Mouse (Mus musculus) thymus, postnatal 25 days (tissue): Measurements from ENCODE around the gene Slc22a12.

Source experiments
- DNase-seq: peaks from one replicate; pipeline ENCODE4 v3.0.0; 2022

The Slc22a12 gene

GRCm38 (mm10) chr19:6513389-6514139, 29.3 kb downstream of the Slc22a12 start:
- no peak for DNase-seq

DNA sequence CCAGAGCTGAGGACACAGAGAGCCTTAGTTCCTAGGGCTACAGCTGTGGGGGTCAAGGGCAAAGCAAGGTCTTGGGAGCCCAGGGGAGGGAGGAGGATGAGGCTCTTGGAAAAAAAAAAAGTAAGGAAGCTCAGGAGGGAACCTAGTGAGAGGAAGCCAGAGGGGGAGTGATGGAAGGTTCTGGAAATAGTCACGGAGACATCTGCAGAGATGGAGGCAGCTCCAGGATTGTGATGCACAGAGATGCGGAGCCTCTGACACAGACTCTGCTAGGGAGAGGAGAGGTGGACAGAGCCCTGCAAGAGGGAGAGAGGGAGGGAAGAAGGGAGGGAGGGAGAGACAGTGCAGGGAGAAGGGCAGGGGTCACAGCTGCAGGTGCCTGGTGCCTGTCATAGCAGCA, 32.3 kb downstream of the Slc22a12 start:
- no peak for DNase-seq

GRCm38 (mm10) chr19:6509881-6510280, 33.0 kb downstream of the Slc22a12 start:
- no peak for DNase-seq

- no peak for DNase-seq
Observed at GRCm38 (mm10) chr19:6507393-6507792, 35.4 kb downstream of the Slc22a12 start.

GRCm38 (mm10) chr19:6504656-6505045, 38.2 kb downstream of the Slc22a12 start:
- no peak for DNase-seq

DNA sequence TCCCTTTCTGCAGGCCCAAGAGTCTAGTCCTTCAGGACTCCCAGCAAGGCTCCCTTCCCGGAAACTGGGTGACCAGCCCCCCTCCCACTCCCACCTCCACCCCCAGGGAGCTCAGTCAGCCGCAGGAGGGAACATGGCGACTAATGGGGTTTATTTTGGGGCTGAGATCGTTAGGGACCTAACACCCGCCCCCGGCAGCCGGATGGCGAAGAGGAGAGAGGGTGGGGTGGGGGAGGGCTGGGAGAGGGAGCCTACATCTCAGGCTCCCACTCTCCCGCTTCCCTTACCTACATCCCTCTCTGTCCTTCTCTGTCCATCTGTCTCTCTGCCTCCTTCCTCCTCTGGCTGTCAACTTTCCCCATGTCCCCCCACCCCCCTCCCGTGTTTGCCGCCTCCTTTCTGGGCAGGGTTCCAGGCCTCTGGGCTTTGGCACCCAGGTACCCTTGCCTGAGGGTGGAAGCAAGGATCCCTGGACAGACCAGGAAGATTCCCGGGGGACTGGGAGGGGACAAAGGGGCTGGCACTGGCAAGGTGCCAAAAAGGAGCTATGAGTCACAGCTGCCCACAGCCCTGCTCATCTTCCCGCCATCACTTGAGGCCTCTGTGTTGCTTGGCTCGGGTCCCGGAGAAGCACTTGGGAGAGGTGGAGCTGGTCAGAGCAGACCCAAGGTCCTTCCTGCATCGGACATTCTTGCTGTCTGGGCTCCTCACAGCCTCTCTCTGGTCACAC, 38.7 kb downstream of the Slc22a12 start:
- DNase-seq: no peak

DNA sequence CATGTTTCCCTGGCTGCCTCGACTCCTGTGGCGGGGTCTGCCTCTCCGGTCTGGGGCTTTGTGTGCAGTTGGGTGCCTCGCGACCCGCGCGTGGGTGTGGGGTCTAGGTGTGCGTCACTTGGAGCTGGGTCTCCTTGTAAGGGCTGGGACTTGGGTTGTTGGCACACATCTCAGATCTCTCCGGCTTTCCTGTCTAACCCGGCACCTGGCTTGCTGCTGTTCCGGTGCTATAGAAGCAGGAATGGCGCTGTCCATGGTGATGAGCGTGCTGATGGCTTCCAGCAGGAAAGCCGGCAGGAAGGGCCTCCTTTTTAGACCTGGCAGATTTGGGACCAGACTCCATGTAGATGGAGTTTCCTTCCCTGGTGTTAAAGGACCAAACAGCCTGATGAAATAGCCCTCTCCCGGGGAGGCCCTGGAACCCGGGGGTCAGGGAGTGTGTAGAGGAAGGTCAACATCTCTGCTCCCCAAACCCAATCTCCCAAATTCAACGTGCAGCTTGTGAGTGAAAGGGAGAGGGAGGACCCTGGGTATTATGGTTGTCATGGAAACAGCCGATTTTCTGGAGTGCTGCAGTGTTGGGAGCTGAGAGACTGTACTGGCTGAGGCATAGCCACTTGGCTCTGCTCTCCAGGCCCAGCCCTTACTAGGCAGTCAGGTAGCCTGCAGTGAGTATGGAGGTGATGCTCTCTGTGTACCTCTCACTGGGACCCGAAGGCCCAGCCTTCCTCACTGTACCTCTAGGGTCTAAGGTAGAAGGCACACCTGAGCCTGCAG, 40.1 kb downstream of the Slc22a12 start:
- DNase-seq: no peak

DNA sequence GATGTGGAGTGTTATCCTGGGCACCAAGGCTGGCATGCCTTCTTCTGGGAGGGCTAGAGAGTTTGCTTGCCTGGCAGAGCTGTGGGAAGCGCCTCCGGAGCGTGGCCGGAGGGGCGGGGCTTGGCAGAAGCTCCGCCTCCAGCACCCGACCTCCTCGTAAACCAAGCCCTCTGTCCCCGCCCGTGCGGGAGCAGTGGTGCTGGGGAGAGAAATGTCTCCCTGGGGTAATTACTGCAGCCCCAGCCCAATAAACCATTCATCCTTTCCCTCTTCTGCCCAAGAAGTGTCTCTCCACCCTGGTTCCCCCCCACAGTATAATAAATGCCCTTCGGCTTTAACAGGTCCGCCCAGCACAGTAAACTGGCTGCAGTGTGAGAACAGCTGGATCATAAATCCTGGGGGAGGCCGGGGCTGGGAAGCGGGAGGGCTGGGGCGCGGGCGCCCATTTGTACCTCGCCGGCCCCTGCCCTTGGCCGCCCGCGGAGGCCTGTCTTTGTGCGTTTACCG, 40.7 kb downstream of the Slc22a12 start:
- peak; percentile 26 for DNase-seq

DNA sequence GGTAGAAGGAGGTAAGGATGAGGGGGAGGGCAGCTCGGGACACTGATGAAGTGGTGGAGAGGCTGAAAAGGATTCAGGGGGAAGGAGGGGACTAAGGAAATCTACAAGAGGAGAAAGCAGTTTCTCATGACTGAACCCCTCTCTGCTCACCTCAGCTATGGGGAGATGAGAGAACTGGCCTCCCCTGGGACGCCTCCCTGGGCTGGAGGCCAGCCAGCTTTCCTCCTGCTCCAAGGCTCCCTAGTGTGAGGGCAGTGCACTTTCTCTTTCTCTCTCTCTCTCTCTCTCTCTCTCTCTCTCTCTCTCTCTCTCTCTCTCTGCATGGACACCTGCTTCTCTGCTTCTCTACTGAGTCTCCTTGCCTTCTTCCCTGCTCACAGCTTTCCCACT, 42.2 kb downstream of the Slc22a12 start:
- DNase-seq: no peak

- DNase-seq: no peak
Observed at GRCm38 (mm10) chr19:6499860-6500635, 42.8 kb downstream of the Slc22a12 start.

DNA sequence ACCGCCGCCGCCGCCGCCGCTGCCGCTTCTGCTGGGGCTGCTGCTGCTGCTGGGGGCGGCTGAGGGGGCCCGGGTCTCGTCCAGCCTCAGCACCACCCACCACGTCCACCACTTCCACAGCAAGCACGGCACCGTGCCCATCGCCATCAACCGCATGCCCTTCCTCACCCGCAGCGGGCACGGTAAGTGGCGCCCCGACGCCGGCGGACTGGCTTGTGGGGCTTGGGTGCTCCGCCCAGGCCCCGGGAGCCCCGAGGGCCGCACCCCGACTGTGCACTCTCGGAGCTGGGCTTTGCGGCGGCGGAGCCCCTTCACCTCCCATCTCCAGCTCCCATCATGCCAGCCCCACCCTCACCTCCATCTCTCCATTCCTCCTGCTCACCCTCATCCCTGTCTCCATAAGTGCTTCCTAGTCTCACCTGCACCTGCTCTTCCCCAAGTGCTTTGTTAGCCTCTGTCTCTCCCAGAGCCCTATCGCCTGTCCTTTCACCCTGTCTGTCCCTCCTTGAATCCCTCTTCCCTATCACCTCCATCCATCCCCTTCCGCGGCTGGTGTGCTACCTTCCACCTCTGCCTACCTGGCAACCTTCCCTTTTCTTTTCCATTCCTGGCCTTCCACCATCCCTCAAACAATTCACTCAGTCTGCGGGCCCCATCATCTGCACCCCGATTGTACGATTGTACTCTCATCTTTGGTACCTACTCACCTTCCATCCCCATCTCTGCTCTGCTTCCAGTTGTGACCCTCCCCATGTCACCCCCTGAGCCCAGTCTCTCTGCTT, 44.3 kb downstream of the Slc22a12 start:
- DNase-seq: no peak

DNA sequence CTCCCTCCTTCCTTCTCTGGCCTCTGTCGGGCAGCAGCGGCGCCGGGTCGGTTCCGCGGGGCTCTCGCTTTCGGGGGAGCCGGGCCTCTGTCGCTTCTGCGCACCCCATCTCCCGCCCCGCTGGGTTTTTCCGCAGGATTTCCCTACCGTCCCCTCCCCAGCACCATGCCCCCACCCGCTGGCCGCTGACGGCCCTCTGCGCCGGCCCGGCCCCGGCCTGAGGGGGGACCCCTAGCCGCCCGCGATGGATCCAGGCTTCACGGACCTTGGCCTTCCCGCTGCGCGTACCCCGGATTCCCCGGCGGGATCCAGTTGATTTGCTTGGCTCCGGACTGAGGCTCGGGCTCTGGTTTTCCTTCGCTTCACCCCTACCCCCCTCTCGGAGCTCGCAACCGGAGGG, 45.0 kb downstream of the Slc22a12 start:
- DNase-seq: no peak

GRCm38 (mm10) chr19:6497150-6497801, 45.6 kb downstream of the Slc22a12 start:
- DNase-seq: no peak

DNA sequence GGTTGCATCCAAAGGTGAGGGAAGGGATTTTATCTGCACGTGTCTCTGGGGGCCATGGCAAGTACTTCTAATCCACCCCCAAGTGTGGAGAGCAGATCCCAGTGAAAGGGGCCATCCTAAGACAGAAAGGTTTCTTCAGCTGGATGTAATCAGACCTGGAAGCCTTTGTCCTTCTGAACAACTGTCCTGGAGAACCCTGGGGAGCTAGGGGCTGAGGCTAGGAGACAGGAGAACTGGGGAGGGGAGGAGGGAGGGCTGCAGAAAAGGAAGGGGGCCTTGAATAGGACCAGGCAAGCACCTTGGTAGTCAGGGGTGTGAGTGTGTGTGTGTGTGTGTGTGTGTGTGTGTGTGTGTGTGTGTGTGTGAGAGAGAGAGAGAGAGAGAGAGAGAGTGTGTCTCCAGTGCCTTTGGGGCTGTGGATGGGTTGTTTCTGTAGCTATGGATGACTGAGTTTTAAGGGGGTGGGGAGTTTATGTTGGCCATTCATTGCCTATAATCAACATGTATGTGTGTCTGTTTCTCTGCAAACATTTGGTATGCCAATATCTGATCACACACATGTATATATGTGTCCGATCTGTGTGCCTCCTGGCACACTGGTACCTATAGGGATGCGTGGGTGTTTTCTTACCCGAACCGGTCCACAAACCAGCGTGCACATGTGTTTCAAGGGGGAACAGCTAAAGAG, 46.2 kb downstream of the Slc22a12 start:
- no peak for DNase-seq

DNA sequence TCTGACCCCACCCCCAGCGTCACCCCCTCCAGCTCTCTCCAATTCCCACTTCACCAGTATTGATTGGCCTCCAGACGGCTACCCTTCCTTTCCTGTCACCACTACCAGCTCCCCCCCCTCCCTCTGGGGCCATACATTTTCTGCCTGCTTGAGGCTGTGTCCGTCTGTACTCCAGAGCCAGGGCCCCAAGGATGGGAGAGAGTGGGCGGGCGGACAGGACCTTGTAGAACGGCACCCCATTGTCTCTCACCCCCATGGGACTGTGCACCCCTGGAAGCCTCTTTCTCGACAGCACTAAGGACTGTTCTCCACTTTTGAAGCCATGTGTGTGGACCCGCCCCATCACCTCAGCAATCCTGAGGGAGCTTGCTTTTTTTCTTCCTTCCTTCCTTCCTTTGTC, 47.1 kb downstream of the Slc22a12 start:
- no peak for DNase-seq

GRCm38 (mm10) chr19:6494504-6495170, 48.2 kb downstream of the Slc22a12 start:
- DNase-seq: no peak

DNA sequence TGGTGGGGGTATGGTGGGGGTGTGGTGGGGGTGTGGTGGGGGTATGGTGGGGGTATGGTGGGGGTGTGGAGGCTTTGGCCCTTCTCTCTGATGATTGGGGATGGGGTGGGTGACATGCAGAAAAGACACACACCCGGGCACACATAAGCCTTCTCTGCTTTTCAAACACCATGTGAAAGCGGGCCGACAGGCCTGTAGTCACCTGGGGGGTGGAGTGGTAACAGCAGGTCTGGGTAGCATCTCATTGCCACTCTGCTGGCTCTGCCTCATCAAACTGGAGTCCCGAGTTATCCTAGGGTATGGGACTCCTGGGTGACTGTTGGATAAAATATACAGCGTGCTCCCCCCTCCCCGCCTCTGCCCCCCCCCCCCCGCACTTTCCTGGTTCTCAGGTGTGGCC, 48.8 kb downstream of the Slc22a12 start:
- no peak for DNase-seq

- no peak for DNase-seq
Observed at GRCm38 (mm10) chr19:6493219-6493618, 49.6 kb downstream of the Slc22a12 start.

DNA sequence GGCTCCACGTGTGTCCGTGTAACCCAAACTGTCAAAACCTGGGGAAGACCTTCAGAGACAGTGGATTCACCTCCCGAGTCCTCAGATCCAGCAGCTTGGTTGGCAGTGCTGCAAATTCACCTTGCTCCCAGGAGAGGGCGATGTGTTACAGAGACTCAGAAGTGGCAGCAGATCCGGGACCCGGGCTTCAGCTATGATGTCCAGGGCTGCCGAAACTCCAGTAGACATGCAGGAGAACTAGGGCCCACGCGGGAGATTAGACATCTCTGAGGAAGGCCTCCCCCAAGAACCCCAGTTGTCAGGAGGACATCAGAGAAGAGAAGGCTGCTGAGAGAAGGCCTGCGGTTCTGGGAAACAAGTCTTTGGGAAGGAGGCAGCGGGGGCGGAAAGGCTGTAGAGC, 50.7 kb downstream of the Slc22a12 start:
- DNase-seq: peak; percentile 22

DNA sequence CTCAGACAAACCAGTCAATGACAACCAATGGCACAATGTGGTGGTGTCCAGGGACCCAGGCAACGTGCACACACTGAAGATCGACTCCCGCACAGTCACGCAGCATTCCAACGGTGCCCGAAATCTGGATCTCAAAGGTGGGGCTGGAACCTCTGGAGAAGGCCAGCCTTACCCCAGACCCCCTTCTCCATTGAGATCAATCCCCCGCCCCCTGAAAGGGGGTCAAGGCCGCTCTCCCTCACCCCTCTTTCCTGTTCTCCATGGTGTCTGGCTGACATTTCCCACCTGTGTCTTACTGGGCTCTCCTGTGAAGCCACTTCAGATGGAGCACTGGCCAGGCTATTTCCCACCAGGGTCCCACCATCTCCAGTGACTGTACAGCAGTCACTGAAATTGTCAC, 51.3 kb downstream of the Slc22a12 start:
- no peak for DNase-seq
